Mouse (Mus musculus): ENCODE data around the gene Igsf6. TPM values are rescaled to one million over a fixed set of nuclear protein-coding genes. Genes with fewer than 3 reads are reported as not detected.

Igsf6 gene
- polyA plus RNA-seq (2016; fragmentation: Nextera tagmentation; extraction: Ambion mirVana): 0.94 and 0.95 TPM in 2 replicates

DNA sequence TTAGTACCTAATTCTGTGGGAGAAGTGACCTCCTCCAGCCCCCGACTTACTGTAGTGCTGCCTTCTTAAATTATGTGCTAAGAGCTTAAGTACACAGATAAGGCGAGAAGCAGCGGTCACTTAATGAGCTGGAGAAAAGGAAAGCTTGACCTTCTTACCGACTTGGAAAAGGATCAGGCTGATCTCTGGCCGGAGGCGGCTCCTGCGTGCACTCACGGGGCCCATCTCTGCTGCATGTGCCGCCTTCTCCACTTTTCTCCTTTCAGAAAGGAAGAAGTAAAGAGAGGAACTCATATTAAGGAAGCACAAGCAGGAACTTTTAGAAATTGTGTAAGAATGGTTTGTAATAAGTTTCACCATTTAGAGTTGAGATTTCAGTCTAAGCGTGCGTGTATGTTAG is at the start of gene Igsf6:
Igsf6 (minus strand) TSS at position 292 of the 400 bp plus-strand sequence.
- Histone ChIP-seq H3K9me3 (no peaks in the 10 kb centered on the region), H3K27me3 (no peaks in the 10 kb centered on the region), H3K9ac (no peak within 1 kb of the TSS), H3K27ac (no peak within 1 kb of the TSS), H3K4me1 (peaks cover 3% of the 10 kb centered on the region; the same call in 1 of the 2 replicates), H3K4me2 (no peak within 1 kb of the TSS), H3K36me3 (replicated peaks) (peaks cover 59% of the 10 kb centered on the region), H3K4me3 (replicated peaks) (no peak within 1 kb of the TSS)
- WGBS: 81% methylated on average over 11 of the region's 11 CpGs
- ATAC-seq (ENCODE audit: low FRiP score): no peak

DNA sequence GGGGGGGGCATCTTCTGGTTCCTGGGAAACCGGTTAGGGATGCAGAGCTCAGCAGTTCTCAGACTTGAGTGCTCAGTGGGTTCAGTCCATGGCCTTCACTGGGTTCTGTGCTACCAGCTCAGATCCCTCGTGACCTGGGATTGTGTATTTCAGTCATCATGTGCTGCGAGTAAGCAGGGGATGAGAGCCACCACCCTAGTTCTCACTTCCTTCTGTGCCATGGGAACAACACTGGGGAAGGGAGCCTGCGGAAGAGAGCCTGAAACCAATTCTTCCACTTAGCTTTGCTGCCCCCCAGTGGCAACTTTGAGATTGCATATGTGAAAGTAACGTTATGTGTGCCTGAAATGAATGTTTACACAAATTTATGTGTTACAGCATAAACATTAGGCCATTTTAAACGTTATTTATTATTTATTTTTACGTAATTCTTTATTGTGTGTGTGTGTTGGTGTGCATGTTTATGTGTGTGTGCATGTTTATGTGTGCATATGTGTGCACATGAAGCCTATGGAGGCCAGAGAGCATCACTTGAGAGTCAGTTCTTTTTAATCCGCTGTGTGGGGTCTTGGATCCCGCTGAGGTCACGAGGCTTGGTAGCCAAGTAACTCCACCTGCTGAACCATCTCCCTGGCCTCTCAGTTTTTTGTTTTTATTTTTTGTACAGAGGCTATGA is 45.9 kb upstream of the Igsf6 start:
- H3K27ac ChIP-seq: no peak overlapping the region

GRCm38 (mm10) chr7:121111762-121112161 is 37.4 kb upstream of the Igsf6 start:
- no peaks in the 10 kb centered on the region for H3K9me3 ChIP-seq
- no peak overlapping the region for H3K4me3 ChIP-seq (replicated peaks)
- H3K36me3 ChIP-seq (replicated peaks): no peaks in the 10 kb centered on the region
- H3K4me2 ChIP-seq: no peak overlapping the region
- no peaks in the 10 kb centered on the region for H3K27me3 ChIP-seq
- no peak overlapping the region for H3K9ac ChIP-seq
- 78% methylated on average over 3 of the region's 3 CpGs for WGBS
- no peak for ATAC-seq (ENCODE audit: low FRiP score)
- H3K4me1 ChIP-seq: no peaks in the 10 kb centered on the region
- H3K27ac ChIP-seq: no peak overlapping the region

More for the DNA sequence above, 45.9 kb upstream of the Igsf6 start:
- Histone ChIP-seq H3K27me3 (no peaks in the 10 kb centered on the region), H3K4me3 (replicated peaks) (no peak overlapping the region), H3K4me1 (no peaks in the 10 kb centered on the region), H3K9me3 (no peaks in the 10 kb centered on the region), H3K4me2 (no peak overlapping the region), H3K36me3 (replicated peaks) (no peaks in the 10 kb centered on the region), H3K9ac (no peak overlapping the region)
- ATAC-seq (ENCODE audit: low FRiP score): peak; percentile 75
- 12% methylated on average over 10 of the region's 10 CpGs for WGBS

- Histone ChIP-seq H3K9ac (no peak overlapping the region), H3K27ac (no peak overlapping the region), H3K4me3 (replicated peaks) (no peak overlapping the region), H3K9me3 (no peaks in the 10 kb centered on the region), H3K4me2 (no peak overlapping the region), H3K36me3 (replicated peaks) (no peaks in the 10 kb centered on the region), H3K27me3 (no peaks in the 10 kb centered on the region), H3K4me1 (no peaks in the 10 kb centered on the region)
- no peak for ATAC-seq (ENCODE audit: low FRiP score)
- 57% methylated on average over 3 of the region's 3 CpGs for WGBS
Measured at GRCm38 (mm10) chr7:121111321-121111720, 36.9 kb upstream of the Igsf6 start.

- Histone ChIP-seq H3K9me3 (no peaks in the 10 kb centered on the region), H3K36me3 (replicated peaks) (no peaks in the 10 kb centered on the region), H3K27ac (no peak overlapping the region), H3K27me3 (no peaks in the 10 kb centered on the region), H3K4me1 (no peaks in the 10 kb centered on the region), H3K4me3 (replicated peaks) (no peak overlapping the region), H3K4me2 (no peak overlapping the region), H3K9ac (no peak overlapping the region)
- 84% methylated on average over 3 of the region's 3 CpGs for WGBS
- ATAC-seq (ENCODE audit: low FRiP score): no peak
Measured at GRCm38 (mm10) chr7:121107851-121108250, 33.5 kb upstream of the Igsf6 start.

GRCm38 (mm10) chr7:121098614-121099389 is 24.4 kb upstream of the Igsf6 start:
- Histone ChIP-seq H3K4me3 (replicated peaks) (no peak overlapping the region), H3K4me2 (no peak overlapping the region), H3K27ac (no peak overlapping the region), H3K9ac (no peak overlapping the region), H3K4me1 (no peaks in the 10 kb centered on the region), H3K9me3 (no peaks in the 10 kb centered on the region), H3K27me3 (no peaks in the 10 kb centered on the region), H3K36me3 (replicated peaks) (no peaks in the 10 kb centered on the region)
- no peak for ATAC-seq (ENCODE audit: low FRiP score)
- 79% methylated on average over 10 of the region's 10 CpGs for WGBS

GRCm38 (mm10) chr7:121093026-121093425 is 18.7 kb upstream of the Igsf6 start:
- Histone ChIP-seq H3K27ac (no peak overlapping the region), H3K9ac (no peak overlapping the region), H3K4me2 (no peak overlapping the region), H3K9me3 (no peaks in the 10 kb centered on the region), H3K4me1 (no peaks in the 10 kb centered on the region; the same call in 1 of the 2 replicates), H3K27me3 (no peaks in the 10 kb centered on the region), H3K36me3 (replicated peaks) (no peaks in the 10 kb centered on the region), H3K4me3 (replicated peaks) (no peak overlapping the region)
- 79% methylated on average over 4 of the region's 4 CpGs for WGBS
- no peak for ATAC-seq (ENCODE audit: low FRiP score)

GRCm38 (mm10) chr7:121090748-121091147 is 16.4 kb upstream of the Igsf6 start:
- WGBS: 88% methylated on average over 7 of the region's 7 CpGs
- H3K4me1 ChIP-seq: no peaks in the 10 kb centered on the region; the same call in 1 of the 2 replicates

GRCm38 (mm10) chr7:121088745-121089144 is 14.4 kb upstream of the Igsf6 start:
- Histone ChIP-seq H3K4me2 (no peak overlapping the region), H3K27ac (no peak overlapping the region), H3K4me3 (replicated peaks) (no peak overlapping the region), H3K36me3 (replicated peaks) (no peaks in the 10 kb centered on the region), H3K9me3 (no peaks in the 10 kb centered on the region), H3K4me1 (peaks cover 9% of the 10 kb centered on the region), H3K27me3 (no peaks in the 10 kb centered on the region), H3K9ac (no peak overlapping the region)
- no peak for ATAC-seq (ENCODE audit: low FRiP score)
- 73% methylated on average over 5 of the region's 5 CpGs for WGBS

More at GRCm38 (mm10) chr7:121090748-121091147, 16.4 kb upstream of the Igsf6 start:
- H3K27ac ChIP-seq: no peak overlapping the region
- no peak for ATAC-seq (ENCODE audit: low FRiP score)
- H3K36me3 ChIP-seq (replicated peaks): no peaks in the 10 kb centered on the region
- no peak overlapping the region for H3K4me2 ChIP-seq
- no peak overlapping the region for H3K4me3 ChIP-seq (replicated peaks)
- H3K9me3 ChIP-seq: no peaks in the 10 kb centered on the region
- no peak overlapping the region for H3K9ac ChIP-seq
- H3K27me3 ChIP-seq: no peaks in the 10 kb centered on the region

DNA sequence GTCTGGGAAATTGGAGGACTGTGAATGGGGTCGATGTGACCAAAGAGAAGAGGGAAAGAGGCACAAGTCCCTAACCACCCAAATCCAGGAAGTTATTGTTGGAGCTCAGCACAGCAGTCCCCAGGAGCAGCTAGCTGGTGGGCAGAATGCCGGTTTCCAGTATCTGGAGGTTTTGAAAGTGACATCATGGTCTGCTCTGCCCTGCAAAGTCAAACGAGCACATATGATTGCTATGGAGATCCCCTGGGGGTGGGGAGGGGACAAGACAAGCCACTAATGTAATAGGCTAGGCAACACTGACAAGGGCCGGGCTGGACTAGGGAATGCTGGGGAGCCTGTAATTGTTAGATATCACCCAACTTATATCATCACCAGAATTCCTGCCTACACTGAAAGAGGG is 11.1 kb upstream of the Igsf6 start:
- H3K4me3 ChIP-seq (replicated peaks): no peak overlapping the region
- no peak overlapping the region for H3K27ac ChIP-seq
- peaks cover 5% of the 10 kb centered on the region; the same call in 1 of the 2 replicates for H3K36me3 ChIP-seq (replicated peaks)
- H3K4me1 ChIP-seq: peaks cover 9% of the 10 kb centered on the region
- ATAC-seq (ENCODE audit: low FRiP score): peak; percentile 49; the same call in 1 of the 2 replicates
- H3K9ac ChIP-seq: no peak overlapping the region
- 16% methylated on average over 4 of the region's 4 CpGs for WGBS
- no peaks in the 10 kb centered on the region for H3K27me3 ChIP-seq
- no peak overlapping the region for H3K4me2 ChIP-seq
- H3K9me3 ChIP-seq: no peaks in the 10 kb centered on the region

DNA sequence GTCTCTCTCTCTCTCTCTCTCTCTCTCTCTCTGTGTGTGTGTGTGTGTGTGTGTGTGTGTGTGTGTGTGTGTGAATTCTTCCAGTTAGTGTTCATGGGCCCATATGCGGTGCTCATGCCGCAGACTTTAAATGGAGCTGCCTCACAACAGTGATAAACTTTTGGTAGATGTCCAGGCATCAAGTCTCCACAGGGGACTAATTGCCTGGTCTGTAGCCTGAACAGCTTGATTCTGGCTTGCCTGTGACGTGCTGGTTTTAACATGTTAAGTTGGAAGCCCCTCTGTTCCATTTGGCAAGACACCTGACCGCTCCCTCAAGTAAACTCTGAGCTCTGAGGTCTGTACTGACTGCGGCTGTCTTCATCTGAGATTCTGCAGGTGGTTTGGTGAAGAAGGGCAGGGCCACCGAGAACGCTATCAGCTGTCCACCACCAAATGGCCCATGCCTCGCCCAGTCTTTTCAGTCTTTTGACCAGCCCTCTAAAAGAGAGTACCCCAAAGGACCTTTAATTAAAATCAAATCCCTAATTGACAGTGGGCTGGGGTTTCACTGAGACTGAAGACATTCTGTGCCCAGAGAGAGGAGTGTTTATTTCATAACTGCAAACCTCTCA is 10.6 kb upstream of the Igsf6 start:
- peaks cover 9% of the 10 kb centered on the region for H3K4me1 ChIP-seq
- no peaks in the 10 kb centered on the region for H3K27me3 ChIP-seq
- peaks cover 8% of the 10 kb centered on the region; the same call in 1 of the 2 replicates for H3K36me3 ChIP-seq (replicated peaks)
- H3K4me2 ChIP-seq: no peak overlapping the region
- no peak overlapping the region for H3K4me3 ChIP-seq (replicated peaks)
- no peak overlapping the region for H3K9ac ChIP-seq
- H3K27ac ChIP-seq: no peak overlapping the region
- H3K9me3 ChIP-seq: no peaks in the 10 kb centered on the region
- WGBS: 45% methylated on average over 8 of the region's 8 CpGs
- ATAC-seq (ENCODE audit: low FRiP score): no peak

DNA sequence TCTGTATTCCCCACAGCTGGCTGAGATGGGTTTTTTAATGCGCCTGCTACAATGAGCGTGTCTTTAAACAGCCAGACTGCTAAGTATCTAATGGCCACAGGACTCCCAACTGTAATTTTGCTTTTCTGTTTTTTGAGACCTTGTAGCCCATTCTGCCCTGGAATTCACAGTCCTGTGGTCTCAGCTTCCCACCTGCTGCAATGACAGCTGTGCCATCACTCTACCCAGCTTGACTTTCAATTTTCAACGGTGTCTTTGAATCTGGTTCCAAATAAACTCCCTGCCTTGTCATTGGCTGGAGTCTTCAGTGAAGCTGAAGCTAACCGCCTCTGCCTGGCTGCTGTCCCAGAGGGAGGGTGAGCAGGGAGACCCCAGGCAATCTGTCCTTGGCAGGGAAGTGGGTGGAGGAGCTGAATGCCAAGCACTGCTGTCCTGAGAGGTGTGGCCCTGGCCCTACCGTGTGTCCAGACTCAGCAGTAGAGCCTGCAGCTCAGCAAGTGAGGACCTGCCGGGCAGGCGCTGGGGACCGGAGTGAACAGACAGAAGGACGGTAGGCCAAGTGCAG is 8.7 kb upstream of the Igsf6 start:
- Histone ChIP-seq H3K27ac (no peak overlapping the region), H3K4me2 (no peak overlapping the region), H3K4me3 (replicated peaks) (no peak overlapping the region), H3K27me3 (no peaks in the 10 kb centered on the region), H3K4me1 (peaks cover 10% of the 10 kb centered on the region), H3K36me3 (replicated peaks) (peaks cover 15% of the 10 kb centered on the region; the same call in 1 of the 2 replicates), H3K9ac (no peak overlapping the region), H3K9me3 (no peaks in the 10 kb centered on the region)
- 81% methylated on average over 9 of the region's 9 CpGs for WGBS
- no peak for ATAC-seq (ENCODE audit: low FRiP score)

Measured in forebrain, embryonic 12.5 days (tissue).